Mouse (Mus musculus): Measurements from ENCODE around the gene Pfpl. TPM values are rescaled to one million over a fixed set of nuclear protein-coding genes. Genes with fewer than 3 reads are reported as not detected.

Pfpl gene
- under 1 TPM; 0.11 to 0.21 TPM for polyA plus RNA-seq (2017; shearing (Covaris generic))

DNA sequence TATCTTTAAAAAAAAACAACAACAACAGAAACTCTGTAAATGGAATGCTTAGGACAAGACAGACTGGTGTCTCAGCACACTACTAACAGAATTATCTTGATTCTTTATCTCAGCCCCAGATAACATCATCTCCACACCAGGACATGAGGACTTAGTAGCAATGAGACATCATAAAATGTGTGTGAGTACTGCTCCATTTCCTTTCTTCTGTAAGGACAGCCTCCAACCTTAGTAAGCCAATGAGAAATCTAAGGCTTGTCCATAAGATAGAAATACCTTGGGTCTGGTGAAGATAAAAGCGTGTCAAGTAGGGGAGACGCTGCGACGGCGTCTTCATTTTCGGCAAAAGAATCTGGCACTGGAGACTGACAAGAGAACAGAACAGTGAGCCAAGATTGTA, at the start of gene Pfpl:
Gene Pfpl (plus strand): TSS at position 301 of the 400 bp plus-strand sequence.

DNA sequence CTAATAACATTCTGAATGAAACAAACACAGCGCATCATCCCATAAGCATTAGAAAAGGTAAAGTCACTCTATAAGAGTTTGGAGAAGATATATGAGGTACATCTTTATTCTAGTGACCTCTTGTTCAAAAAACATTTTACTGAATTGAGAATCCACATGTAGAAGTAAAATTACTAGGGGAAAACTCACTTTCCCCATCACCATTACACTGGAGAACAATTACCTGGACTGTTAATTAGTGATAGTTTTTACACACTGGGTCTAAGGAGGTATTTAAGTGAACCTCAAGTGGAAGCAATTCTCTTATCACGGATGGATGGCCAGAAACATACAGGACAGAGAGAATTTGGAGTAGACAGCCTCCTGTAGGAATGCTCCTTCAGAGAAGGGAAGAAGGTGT, 40.7 kb upstream of the Pfpl start, which contains the start of gene Olfr1440:
Gene Olfr1440 (plus strand): TSS at position 301 of the 400 bp plus-strand sequence.

DNA sequence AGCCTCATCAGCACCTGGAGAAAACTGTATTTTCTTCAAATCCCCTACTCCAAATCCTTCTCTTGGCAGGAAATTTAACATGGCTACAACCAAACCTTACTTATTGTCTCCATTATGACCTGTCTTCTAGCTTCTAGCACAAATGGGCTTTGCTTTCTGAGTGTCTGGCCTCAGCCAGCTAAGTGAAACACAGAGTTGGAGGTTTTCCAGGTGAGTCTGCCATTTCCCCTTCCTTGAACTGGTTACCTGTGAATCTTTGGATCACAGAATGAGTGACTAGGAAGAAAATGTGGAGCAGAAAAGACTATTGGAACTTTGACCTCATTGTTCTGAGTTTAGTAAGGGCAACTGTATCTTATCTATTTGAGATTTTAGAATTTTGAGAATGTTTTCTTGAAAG, 10.3 kb upstream of the Pfpl start, which contains the start of gene Olfr1441:
Gene Olfr1441 (plus strand): TSS at position 73 of the 400 bp plus-strand sequence.

GRCm38 (mm10) chr19:12460282-12461249, 32.9 kb downstream of the Pfpl start, which contains the start of gene Mpeg1:
Gene Mpeg1, plus strand, starts transcription at chr19:12460779.

Other genes starting within 250 kb of the Pfpl start
- under 1 TPM; 0.12 TPM for gene Olfr1431, start 227.3 kb upstream of the Pfpl start, polyA plus RNA-seq (2017; shearing (Covaris generic))
- gene Olfr1432, start 195.3 kb upstream of the Pfpl start, polyA plus RNA-seq (2017; shearing (Covaris generic)), result not detected
- under 1 TPM; 0.17 to 0.71 TPM for gene Olfr262, start 186.2 kb upstream of the Pfpl start, polyA plus RNA-seq (2017; shearing (Covaris generic))
- under 1 TPM in 1 of 2 experiments, not detected in 1; 0.60 TPM for gene Olfr235, start 166.9 kb upstream of the Pfpl start, polyA plus RNA-seq (2017; shearing (Covaris generic))
- not detected for gene Olfr1434, start 148.1 kb upstream of the Pfpl start, polyA plus RNA-seq (2017; shearing (Covaris generic))
- not detected for gene Olfr1436, start 128.8 kb upstream of the Pfpl start, polyA plus RNA-seq (2017; shearing (Covaris generic))
- gene Olfr1437, start 102.8 kb upstream of the Pfpl start, polyA plus RNA-seq (2017; shearing (Covaris generic)), result under 1 TPM in 1 of 2 experiments, not detected in 1; 0.11 TPM
- gene Olfr1438-ps1, start 92.0 kb upstream of the Pfpl start, polyA plus RNA-seq (2017; shearing (Covaris generic)), result under 1 TPM; 0.08 to 0.71 TPM
- under 1 TPM in 1 of 2 experiments, not detected in 1; 0.23 TPM for gene Olfr1440, start 40.6 kb upstream of the Pfpl start, polyA plus RNA-seq (2017; shearing (Covaris generic))
- gene Olfr1441, start 10.5 kb upstream of the Pfpl start, polyA plus RNA-seq (2017; shearing (Covaris generic)), result not detected
- gene Mpeg1, start 32.9 kb downstream of the Pfpl start, polyA plus RNA-seq (2017; shearing (Covaris generic)), result 1 to 10 TPM in 1 of 2 experiments, under 1 TPM in 1; 0.04 to 1.4 TPM
- 1 to 10 TPM; 7.9 to 9.0 TPM for gene Dtx4, start 73.5 kb downstream of the Pfpl start, polyA plus RNA-seq (2017; shearing (Covaris generic))
- 10 to 100 TPM; 42.0 to 45.4 TPM for gene Fam111a, start 117.8 kb downstream of the Pfpl start, polyA plus RNA-seq (2017; shearing (Covaris generic))
- gene Gm4952, start 172.1 kb downstream of the Pfpl start, polyA plus RNA-seq (2017; shearing (Covaris generic)), result under 1 TPM in 1 of 2 experiments, not detected in 1; 0.37 TPM
- gene Glyat, start 205.4 kb downstream of the Pfpl start, polyA plus RNA-seq (2017; shearing (Covaris generic)), result not detected
- under 1 TPM in 1 of 2 experiments, not detected in 1; 0.93 TPM for gene Olfr1442, start 242.5 kb downstream of the Pfpl start, polyA plus RNA-seq (2017; shearing (Covaris generic))

Measured in inflammation-experienced regulatory T-cells (primary cell).